Mouse (Mus musculus) adrenal gland, adult (tissue): Measurements from ENCODE around the gene Mast3.

Source experiments
- DNase-seq, 2 experiments: peaks; one replicate each; pipeline ENCODE4 v3.0.0; 2022 to 2023; ENCODE audit warnings: low spot score in 1 of 2; ENCODE audit not compliant: inconsistent age in 2 of 2

Mast3 gene

GRCm38 (mm10) chr8:70748246-70749096, 56.4 kb downstream of the Mast3 start:
- DNase-seq = no peak

GRCm38 (mm10) chr8:70747211-70747890, 57.5 kb downstream of the Mast3 start:
- no peak for DNase-seq

- DNase-seq = no peak
Measured at GRCm38 (mm10) chr8:70746676-70747075, 58.2 kb downstream of the Mast3 start.

- DNase-seq = peak in 1 of 2 experiments; percentile 13
Measured at GRCm38 (mm10) chr8:70745691-70746220, 59.1 kb downstream of the Mast3 start.

- DNase-seq = peak; percentile 14 to 36
Measured at GRCm38 (mm10) chr8:70744806-70745205, 60.0 kb downstream of the Mast3 start.

- DNase-seq = peak; percentile 82 to 91
Measured at GRCm38 (mm10) chr8:70743656-70744590, 60.9 kb downstream of the Mast3 start.

- DNase-seq = peak; percentile 45 to 58
Measured at GRCm38 (mm10) chr8:70742981-70743655, 61.7 kb downstream of the Mast3 start.

GRCm38 (mm10) chr8:70742176-70742575, 62.7 kb downstream of the Mast3 start:
- no peak for DNase-seq

GRCm38 (mm10) chr8:70741661-70742060, 63.2 kb downstream of the Mast3 start:
- DNase-seq = no peak

- no peak for DNase-seq
Measured at GRCm38 (mm10) chr8:70738211-70738610, 66.6 kb downstream of the Mast3 start.

GRCm38 (mm10) chr8:70737705-70738104, 67.1 kb downstream of the Mast3 start:
- no peak for DNase-seq

GRCm38 (mm10) chr8:70730956-70731355, 73.9 kb downstream of the Mast3 start:
- no peak for DNase-seq

- DNase-seq = peak in 1 of 2 experiments; percentile 33
Measured at GRCm38 (mm10) chr8:70729808-70730475, 74.9 kb downstream of the Mast3 start.
